Mouse (Mus musculus) erythroblast, embryonic 14.5 days (primary cell): ENCODE data around the gene Gm9857. TPM values are rescaled to one million over a fixed set of nuclear protein-coding genes. Genes with fewer than 3 reads are reported as not detected.

Experiments
- H3K27me3 ChIP-seq: 2 replicates; pipeline ENCODE4 v1.6.1; 2012; ENCODE audit warnings: inconsistent platforms; ENCODE audit not compliant: control insufficient read depth
- H3K36me3 ChIP-seq: 2 replicates; pipeline ENCODE4 v1.6.1; 2012; ENCODE audit warnings: mild to moderate bottlenecking, inconsistent platforms; ENCODE audit not compliant: control insufficient read depth
- H3K4me1 ChIP-seq: 2 replicates; pipeline ENCODE4 v1.6.1; 2012; ENCODE audit warnings: inconsistent platforms; ENCODE audit not compliant: control insufficient read depth
- H3K4me3 ChIP-seq: replicated peaks from 2 replicates; pipeline ENCODE3; 2012; ENCODE audit warnings: moderate library complexity, mild to moderate bottlenecking, inconsistent platforms
- H3K9me3 ChIP-seq: 2 replicates; pipeline ENCODE4 v1.6.1; 2012; ENCODE audit warnings: low read length, inconsistent platforms, mixed read lengths; ENCODE audit not compliant: control insufficient read depth
- GATA1 ChIP-seq: IDR thresholded peaks from 2 replicates; pipeline ENCODE4 v1.6.1; 2012; ENCODE audit warnings: low read length, inconsistent platforms, mixed read lengths
- TAL1 ChIP-seq: IDR thresholded peaks from 3 replicates; pipeline ENCODE4 v1.6.1; 2012; ENCODE audit warnings: low read length, inconsistent platforms, mixed read lengths
- polyA plus RNA-seq: library from polyadenylated mRNA; stranded (reverse); fragments of >175 nt; gene quantifications from 2 replicates; pipeline ENCODE4 v1.2.3, GENCODE M21; 2012

Gene Gm9857
- polyA plus RNA-seq, 1 experiment: not detected

GRCm38 (mm10) chr3:108939573-108939972 lies 672 bp downstream of the Gm9857 start, which contains the start of gene Henmt1:
TSS of gene Henmt1 (plus strand) at chr3:108939873.
- no peaks in the 10 kb centered on the region for H3K36me3 ChIP-seq
- H3K4me3 ChIP-seq: no peak within 1 kb of the TSS
- H3K4me1 ChIP-seq: peaks cover 4% of the 10 kb centered on the region; the same call in 1 of the 2 replicates
- H3K27me3 ChIP-seq: peaks cover 5% of the 10 kb centered on the region
- no peak for TF ChIP-seq GATA1
- H3K9me3 ChIP-seq: peaks cover 13% of the 10 kb centered on the region

GRCm38 (mm10) chr3:108938691-108939090 lies 1.6 kb downstream of the Gm9857 start:
- H3K27me3 ChIP-seq: peaks cover 5% of the 10 kb centered on the region
- H3K9me3 ChIP-seq: peaks cover 13% of the 10 kb centered on the region
- no peak overlapping the region for H3K4me3 ChIP-seq
- TF ChIP-seq GATA1 (no peak), TAL1 (no peak)
- peaks cover 4% of the 10 kb centered on the region; the same call in 1 of the 2 replicates for H3K4me1 ChIP-seq
- H3K36me3 ChIP-seq: no peaks in the 10 kb centered on the region

- no peaks in the 10 kb centered on the region for H3K4me1 ChIP-seq
- TF ChIP-seq TAL1 (no peak), GATA1 (no peak)
- no peaks in the 10 kb centered on the region; the same call in 1 of the 2 replicates for H3K27me3 ChIP-seq
- no peak overlapping the region for H3K4me3 ChIP-seq
- no peaks in the 10 kb centered on the region for H3K36me3 ChIP-seq
- H3K9me3 ChIP-seq: peaks cover 8% of the 10 kb centered on the region
These were observed 6.7 kb downstream of the Gm9857 start for GRCm38 (mm10) chr3:108933557-108933956.

- peaks cover 6% of the 10 kb centered on the region; the same call in 1 of the 2 replicates for H3K9me3 ChIP-seq
- no peaks in the 10 kb centered on the region for H3K36me3 ChIP-seq
- H3K4me3 ChIP-seq: no peak overlapping the region
- no peaks in the 10 kb centered on the region; the same call in 1 of the 2 replicates for H3K27me3 ChIP-seq
- TF ChIP-seq TAL1: no peak
- no peak for TF ChIP-seq GATA1
- peaks cover 20% of the 10 kb centered on the region for H3K4me1 ChIP-seq
These were observed 13.9 kb downstream of the Gm9857 start for GRCm38 (mm10) chr3:108926308-108926707.

- Histone ChIP-seq H3K9me3 (peaks cover 6% of the 10 kb centered on the region; the same call in 1 of the 2 replicates), H3K36me3 (no peaks in the 10 kb centered on the region), H3K4me3 (no peak overlapping the region), H3K27me3 (no peaks in the 10 kb centered on the region; the same call in 1 of the 2 replicates), H3K4me1 (peaks cover 26% of the 10 kb centered on the region)
- TF ChIP-seq GATA1: no peak
- TF ChIP-seq TAL1: no peak
These were observed 14.6 kb downstream of the Gm9857 start for GRCm38 (mm10) chr3:108925677-108926076.

GRCm38 (mm10) chr3:108921822-108922221 lies 18.4 kb downstream of the Gm9857 start:
- no peaks in the 10 kb centered on the region for H3K27me3 ChIP-seq
- no peaks in the 10 kb centered on the region for H3K9me3 ChIP-seq
- peaks cover 50% of the 10 kb centered on the region for H3K4me1 ChIP-seq
- no peak overlapping the region for H3K4me3 ChIP-seq
- TF ChIP-seq TAL1 (peak; percentile 45; the same call in 2 of the 3 replicates), GATA1 (no peak)
- H3K36me3 ChIP-seq: no peaks in the 10 kb centered on the region

- no peaks in the 10 kb centered on the region for H3K27me3 ChIP-seq
- H3K4me3 ChIP-seq: no peak overlapping the region
- peaks cover 57% of the 10 kb centered on the region for H3K4me1 ChIP-seq
- TF ChIP-seq TAL1 (no peak), GATA1 (no peak)
- no peaks in the 10 kb centered on the region for H3K9me3 ChIP-seq
- H3K36me3 ChIP-seq: no peaks in the 10 kb centered on the region
These were observed 19.7 kb downstream of the Gm9857 start for GRCm38 (mm10) chr3:108920442-108921070.

GRCm38 (mm10) chr3:108918852-108919251 lies 21.4 kb downstream of the Gm9857 start:
- Histone ChIP-seq H3K4me3 (no peak overlapping the region), H3K4me1 (peaks cover 57% of the 10 kb centered on the region), H3K9me3 (no peaks in the 10 kb centered on the region), H3K27me3 (no peaks in the 10 kb centered on the region), H3K36me3 (no peaks in the 10 kb centered on the region)
- TF ChIP-seq GATA1: no peak
- TF ChIP-seq TAL1: no peak

GRCm38 (mm10) chr3:108917986-108918385 lies 22.3 kb downstream of the Gm9857 start:
- no peaks in the 10 kb centered on the region for H3K36me3 ChIP-seq
- no peak overlapping the region for H3K4me3 ChIP-seq

More at GRCm38 (mm10) chr3:108917986-108918385, 22.3 kb downstream of the Gm9857 start:
- Histone ChIP-seq H3K4me1 (peaks cover 57% of the 10 kb centered on the region), H3K9me3 (no peaks in the 10 kb centered on the region), H3K27me3 (no peaks in the 10 kb centered on the region)
- TF ChIP-seq GATA1 (no peak), TAL1 (no peak)
